Mouse (Mus musculus) thymus, postnatal 36 days (tissue): ENCODE results near the gene Gprc5c.

ENCODE experiments used
- DNase-seq, 2 experiments: peaks; one replicate each; pipeline ENCODE4 v3.0.0; 2022; ENCODE audit warnings: mixed read lengths in 2 of 2

The Gprc5c gene

GRCm38 (mm10) chr11:114843818-114844463 is 7.0 kb upstream of the Gprc5c start:
- DNase-seq: no peak

DNA sequence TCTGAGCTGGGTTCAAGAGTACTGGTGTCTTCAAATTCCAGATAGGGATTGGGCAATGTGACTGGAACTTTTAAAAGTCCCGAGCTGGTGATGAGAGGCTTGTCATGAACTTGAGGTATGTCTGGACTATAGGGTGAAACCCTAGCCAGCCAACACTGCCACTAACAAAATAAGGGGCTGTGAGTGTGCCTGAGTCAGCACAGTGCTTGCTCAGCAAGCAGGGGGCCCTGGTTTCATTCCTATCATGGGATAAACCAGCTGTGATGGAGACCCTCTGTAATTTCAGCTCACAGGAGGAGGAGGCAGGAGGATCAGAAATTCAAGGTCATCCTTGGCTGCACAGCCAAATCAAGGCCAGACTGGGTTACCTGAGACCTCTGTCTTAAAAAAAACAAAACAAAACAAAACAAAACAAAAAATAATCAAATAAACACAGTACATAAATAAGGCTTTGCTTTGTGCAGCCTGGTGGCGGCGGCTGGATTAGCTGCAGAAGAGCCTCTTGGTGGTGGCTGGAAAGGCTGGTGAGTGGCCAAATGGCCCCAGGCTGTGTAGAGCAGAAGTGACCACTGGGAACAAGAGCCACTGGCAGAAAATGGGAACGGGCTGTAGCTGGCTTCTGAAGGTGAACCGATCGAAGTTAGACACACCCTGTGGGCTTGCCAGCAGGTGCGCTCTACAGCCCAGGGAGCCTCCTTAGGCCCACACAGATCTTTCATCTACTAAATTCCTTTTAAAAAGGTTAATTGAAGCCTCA is 6.3 kb upstream of the Gprc5c start:
- DNase-seq: no peak

GRCm38 (mm10) chr11:114846336-114846735 is 4.6 kb upstream of the Gprc5c start:
- DNase-seq: no peak

DNA sequence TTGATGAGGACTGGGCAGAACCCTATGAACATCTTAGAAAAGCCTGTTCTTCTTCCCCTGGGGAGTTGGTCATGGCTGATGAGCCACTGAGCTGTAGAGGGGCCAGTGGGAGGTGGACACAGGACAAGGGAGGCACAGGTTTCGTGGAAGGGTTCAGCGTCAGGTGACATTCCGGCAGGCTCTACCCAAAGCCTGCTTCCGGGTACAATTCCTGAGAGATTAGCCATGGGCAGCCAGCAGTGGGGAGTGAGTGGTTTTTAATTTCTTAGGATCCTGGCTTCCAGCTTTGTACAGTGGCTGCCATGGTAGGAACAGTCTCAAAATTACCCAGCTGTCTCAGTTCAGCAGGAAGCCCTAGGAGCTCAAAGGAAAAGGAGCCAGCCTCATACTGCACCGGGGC is 3.9 kb upstream of the Gprc5c start:
- DNase-seq: no peak

GRCm38 (mm10) chr11:114849572-114849971 is 1.4 kb upstream of the Gprc5c start:
- DNase-seq: no peak

DNA sequence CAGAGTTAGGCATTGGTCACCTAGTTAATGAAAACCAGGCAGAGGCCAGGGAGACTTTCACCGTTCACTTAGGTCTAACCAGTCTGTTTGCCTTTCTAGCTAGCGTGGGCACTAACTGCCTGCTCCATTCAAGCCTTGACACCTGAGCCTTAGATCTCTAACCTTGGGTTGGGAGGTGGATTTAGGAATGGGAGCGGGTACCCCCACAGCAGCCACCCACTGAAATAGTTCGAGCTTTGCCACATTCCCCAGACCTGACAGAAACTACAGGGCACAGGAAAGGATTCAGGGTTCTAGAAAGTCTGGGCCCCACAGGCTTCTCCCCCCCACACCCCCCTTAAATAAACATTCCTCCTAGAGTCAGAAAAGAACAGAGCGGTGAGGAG is 893 bp upstream of the Gprc5c start:
- DNase-seq: no peak

DNA sequence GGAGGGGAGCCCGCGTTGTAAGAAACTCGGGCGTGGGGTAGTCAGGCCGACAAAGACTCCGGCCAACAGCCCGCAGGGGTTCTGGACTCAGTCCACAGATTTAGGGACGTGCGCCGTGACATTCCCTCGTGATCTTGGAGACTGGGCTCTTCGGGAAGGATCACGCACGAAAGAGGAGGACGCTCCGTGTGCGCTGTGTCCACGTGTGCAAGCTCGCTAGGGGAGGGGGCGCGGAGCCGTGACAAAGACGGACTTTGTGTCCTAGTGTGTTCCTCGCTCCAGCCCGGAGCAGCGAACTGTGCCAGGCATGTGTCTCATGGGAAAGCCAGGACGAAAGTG is 286 bp downstream of the Gprc5c start:
- no peak for DNase-seq

DNA sequence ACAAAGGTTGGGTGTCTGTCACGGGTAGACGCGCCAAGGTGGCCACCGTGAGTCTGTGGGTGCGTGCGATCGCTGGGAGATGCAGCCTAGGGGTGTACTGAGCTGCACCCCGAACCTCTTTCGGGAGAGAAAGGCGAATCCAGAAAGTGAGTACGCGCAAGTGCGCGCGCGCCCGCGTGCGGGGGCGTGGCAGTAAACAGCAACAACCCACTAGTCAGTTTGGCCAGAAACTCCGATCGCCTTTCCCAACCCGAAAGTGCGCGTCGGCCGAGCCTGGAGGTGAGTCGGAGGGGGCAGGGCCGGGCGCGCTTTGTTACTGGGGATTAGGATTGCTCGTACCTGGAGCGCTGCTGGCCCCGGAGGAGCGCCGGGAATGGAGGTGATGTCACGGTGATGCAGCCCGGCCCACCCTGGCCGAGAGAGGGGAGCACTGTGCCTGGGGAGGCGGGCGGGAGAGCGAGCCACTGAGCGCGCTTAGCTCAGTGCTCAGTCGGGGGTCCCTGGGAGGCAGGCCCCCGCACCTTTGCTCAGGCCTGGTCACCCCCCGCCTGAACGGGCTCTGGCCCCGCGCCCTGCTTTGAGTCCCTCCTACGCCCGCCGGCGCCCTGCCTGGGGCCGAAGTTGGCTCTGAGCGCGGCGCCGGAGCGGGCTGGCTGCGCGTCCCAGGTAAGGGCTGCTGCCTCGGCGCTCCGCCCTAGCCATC is 807 bp downstream of the Gprc5c start:
- DNase-seq: no peak

DNA sequence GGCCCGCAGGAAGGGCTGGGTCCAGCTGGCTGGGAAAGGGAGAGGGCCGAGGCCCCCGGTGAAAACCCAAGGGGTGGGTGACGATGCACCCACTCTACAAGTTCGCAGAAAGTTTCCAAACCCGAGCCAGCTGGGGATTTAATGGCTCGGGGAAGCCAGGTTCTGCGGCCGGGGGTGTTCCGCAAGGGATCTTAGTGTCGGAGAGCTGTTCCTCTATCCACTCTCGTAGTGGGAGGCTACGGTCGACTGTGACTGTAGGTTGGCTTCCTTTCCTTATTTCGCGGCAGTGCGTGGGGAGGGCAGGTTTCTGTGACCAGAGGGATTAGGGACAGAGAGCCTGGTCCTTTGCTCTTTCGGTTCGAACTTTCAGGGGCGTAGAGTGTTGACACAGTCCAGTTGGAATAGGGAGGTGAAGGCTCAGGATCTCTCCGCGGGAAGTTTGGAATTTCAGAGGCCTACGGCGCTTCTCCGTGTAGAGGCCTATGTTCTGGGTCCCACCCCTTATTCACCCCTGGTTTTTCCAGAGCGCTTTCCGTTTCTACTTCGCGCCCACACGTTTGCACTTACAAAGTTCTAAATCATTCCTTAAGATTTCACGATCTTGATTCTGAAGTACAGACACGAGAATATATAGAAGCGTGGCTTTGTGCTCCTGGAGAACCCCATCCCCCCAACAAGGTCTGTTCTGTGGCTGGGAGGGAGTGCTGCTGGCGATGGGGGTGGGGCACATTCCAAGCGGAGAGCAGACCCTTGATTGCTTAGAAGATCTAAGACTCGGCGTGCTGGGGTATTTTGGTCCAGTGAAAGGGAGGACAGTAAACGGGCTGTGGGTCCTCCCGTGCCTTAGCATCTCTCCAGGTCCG is 1.6 kb downstream of the Gprc5c start:
- no peak for DNase-seq

DNA sequence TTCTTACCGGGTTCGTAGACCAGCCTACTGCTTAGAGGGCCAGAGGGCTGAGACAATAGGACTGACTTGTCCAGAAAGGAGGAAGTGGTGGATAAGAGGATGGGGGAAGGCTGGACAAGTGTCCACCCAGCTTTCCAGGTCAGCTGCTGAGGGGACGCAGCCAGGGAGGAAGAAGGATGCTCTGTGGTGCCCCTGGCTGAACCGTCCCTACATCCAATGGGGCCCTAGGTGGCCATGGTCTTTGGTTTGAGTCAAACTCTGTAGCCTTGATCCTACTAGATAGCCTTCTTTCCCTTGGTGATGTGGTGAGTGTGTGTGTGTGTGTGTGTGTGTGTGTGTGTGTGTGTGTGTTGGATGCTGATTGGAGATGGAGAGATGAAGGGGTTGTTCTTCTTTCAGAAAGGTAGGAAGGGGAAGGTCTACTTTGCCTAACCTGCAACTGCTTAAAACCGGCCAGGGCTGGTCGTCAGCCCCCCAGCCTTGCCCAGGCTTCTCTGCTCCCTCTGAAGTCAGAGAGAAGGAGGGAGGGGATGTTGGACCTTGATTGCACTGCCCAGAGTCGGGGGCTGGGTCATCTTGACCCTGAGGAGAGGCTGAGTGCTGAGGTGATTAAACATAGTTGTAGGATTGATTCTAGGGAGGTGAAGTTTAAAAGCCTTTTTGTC is 2.4 kb downstream of the Gprc5c start:
- DNase-seq: no peak

DNA sequence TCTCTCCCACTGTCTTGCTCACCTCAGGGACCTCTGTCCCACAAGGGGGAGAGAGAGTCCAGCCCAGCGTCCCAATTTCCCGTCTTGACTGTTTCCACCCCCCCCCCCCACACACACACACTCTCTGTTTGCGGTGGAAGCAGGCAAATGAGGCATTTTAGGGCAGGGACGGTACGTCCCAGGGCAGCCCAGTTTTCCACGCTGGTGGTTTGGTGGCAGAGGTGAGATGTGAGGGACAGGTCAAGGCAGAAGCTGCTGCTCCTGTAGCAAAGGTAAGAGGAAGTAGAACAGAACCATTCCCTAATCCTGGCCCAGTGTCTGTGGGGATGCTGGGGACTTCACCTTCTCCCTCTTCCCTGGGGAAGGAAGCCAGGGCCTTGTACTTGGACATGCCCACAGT is 3.6 kb downstream of the Gprc5c start:
- no peak for DNase-seq

GRCm38 (mm10) chr11:114856125-114856524 is 5.2 kb downstream of the Gprc5c start:
- DNase-seq: no peak

DNA sequence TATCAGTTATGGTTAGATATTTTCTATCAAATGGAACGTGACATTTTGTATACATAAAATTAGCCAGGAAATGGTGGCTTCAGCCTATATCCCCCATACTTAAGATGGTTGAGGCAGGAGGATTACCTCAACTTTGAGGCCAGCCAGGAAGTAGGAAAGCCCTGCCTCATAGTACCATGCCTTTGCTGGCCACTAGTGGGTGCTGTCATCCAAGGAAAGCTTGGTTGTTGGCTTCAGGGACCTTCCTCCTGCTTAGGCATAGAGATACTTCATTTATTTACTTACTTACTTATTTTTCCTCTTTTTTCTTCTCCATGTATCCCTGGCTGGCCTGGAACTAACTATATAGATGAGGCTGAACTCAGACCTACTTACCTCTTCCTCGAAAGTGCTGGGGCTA is 7.7 kb downstream of the Gprc5c start:
- peak in 1 of 2 experiments; percentile 24 for DNase-seq

- DNase-seq: no peak
These were observed 10.1 kb downstream of the Gprc5c start for GRCm38 (mm10) chr11:114861057-114861456.

DNA sequence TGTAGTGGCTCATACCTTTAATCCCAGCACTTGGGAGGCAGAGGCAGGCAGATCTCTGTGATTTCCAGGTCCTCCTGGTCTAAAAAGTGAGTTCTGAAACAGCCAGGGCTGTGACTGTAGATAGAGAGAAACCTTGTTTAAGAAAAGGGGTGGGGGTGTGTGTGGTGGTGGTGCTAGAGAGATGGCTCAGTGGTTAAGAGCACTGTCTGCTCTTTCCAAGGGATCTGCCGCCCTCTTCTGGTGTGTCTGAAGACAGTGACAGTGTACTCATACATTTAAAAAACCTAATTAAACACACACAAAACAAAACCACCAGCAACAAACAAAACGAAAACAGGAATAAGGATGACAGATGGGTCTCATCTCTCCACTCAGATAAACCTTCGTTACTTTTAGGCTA is 11.7 kb downstream of the Gprc5c start:
- DNase-seq: no peak

DNA sequence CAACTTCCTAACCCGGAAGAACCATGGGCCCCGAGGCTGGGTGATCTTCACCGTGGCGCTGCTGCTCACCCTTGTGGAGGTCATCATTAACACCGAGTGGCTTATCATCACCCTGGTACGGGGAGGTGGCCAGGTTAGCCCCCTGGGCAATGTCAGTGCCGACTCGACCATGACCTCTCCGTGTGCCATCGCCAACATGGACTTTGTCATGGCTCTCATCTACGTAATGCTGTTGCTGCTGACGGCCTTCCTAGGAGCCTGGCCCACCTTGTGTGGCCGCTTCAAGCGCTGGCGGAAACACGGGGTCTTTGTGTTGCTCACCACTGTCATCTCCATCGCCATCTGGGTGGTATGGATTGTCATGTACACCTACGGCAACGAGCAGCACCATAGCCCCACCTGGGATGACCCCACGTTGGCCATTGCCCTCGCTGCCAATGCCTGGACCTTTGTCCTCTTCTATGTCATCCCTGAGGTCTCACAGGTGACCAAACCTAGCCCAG is 13.0 kb downstream of the Gprc5c start:
- no peak for DNase-seq

- DNase-seq: no peak
These were observed 15.0 kb downstream of the Gprc5c start for GRCm38 (mm10) chr11:114865999-114866398.

GRCm38 (mm10) chr11:114866486-114867360 is 15.8 kb downstream of the Gprc5c start:
- DNase-seq: no peak

- DNase-seq: no peak
These were observed 16.6 kb downstream of the Gprc5c start for GRCm38 (mm10) chr11:114867361-114868235.

GRCm38 (mm10) chr11:114868280-114868679 is 17.3 kb downstream of the Gprc5c start:
- DNase-seq: no peak
